Mouse (Mus musculus) kidney, embryonic 14.5 days (tissue): ENCODE measurements at regions not wholly inside any gene's neighbourhood (a gene's known extent, or its start where the extent isn't known, plus 50 kb on each side); places are given as distances from the start of the nearest gene placed in this dataset.
A peak's percentile ranks its signal among the peaks of the same experiment; 100 is the strongest.

ENCODE experiments used
- ATAC-seq: fragments of 200-750 bp; cut with Nextera tagmentation; 2 replicates; pipeline ENCODE4 v1.8.0; 2017; ENCODE audit warnings: moderate number of reproducible peaks, mild to moderate bottlenecking, moderate TSS enrichment, moderate library complexity; ENCODE audit not compliant: low FRiP score, low TSS enrichment
- H3K27ac ChIP-seq: fragments of 300-500 bp; sonication (generic); 2 replicates; pipeline ENCODE4 v1.5.1; 2014; ENCODE audit warnings: low read depth, mild to moderate bottlenecking, low read length, moderate library complexity, mixed read lengths
- H3K27me3 ChIP-seq: fragments of 300-500 bp; sonication (generic); 2 replicates; pipeline ENCODE4 v1.6.1; 2014; ENCODE audit warnings: mild to moderate bottlenecking, low read length; ENCODE audit not compliant: control insufficient read depth, insufficient read depth
- H3K36me3 ChIP-seq: fragments of 300-500 bp; sonication (generic); 2 replicates; pipeline ENCODE4 v1.6.1; 2014; ENCODE audit warnings: low read length, mixed read lengths; ENCODE audit not compliant: control insufficient read depth, insufficient read depth
- H3K4me1 ChIP-seq: fragments of 300-500 bp; sonication (generic); 2 replicates; pipeline ENCODE4 v1.6.1; 2014; ENCODE audit warnings: low read length, mixed read lengths; ENCODE audit not compliant: control insufficient read depth, insufficient read depth
- H3K4me2 ChIP-seq: fragments of 300-500 bp; sonication (generic); replicated peaks from 2 replicates; pipeline ENCODE4 v1.6.1; 2014; ENCODE audit warnings: low read depth, mild to moderate bottlenecking, low read length
- H3K4me3 ChIP-seq: fragments of 300-500 bp; sonication (generic); 2 replicates; pipeline ENCODE4 v1.5.1; 2014; ENCODE audit warnings: mild to moderate bottlenecking, low read length
- H3K9ac ChIP-seq: fragments of 300-500 bp; sonication (generic); 2 replicates; pipeline ENCODE4 v1.6.1; 2014; ENCODE audit warnings: low read depth, mild to moderate bottlenecking, low read length, moderate library complexity
- H3K9me3 ChIP-seq: fragments of 300-500 bp; sonication (generic); 2 replicates; pipeline ENCODE4 v1.6.1; 2016; ENCODE audit warnings: low read length; ENCODE audit not compliant: control insufficient read depth
- WGBS: fragments of 180-500 bp; shearing (Covaris S2); extraction: QIAGEN DNeasy Blood & Tissue Kit; methylation state at CpG from one replicate; pipeline ENCODE4 v1.1.7; 2014; 5-methylcytosine and 5-hydroxymethylcytosine counted together

DNA sequence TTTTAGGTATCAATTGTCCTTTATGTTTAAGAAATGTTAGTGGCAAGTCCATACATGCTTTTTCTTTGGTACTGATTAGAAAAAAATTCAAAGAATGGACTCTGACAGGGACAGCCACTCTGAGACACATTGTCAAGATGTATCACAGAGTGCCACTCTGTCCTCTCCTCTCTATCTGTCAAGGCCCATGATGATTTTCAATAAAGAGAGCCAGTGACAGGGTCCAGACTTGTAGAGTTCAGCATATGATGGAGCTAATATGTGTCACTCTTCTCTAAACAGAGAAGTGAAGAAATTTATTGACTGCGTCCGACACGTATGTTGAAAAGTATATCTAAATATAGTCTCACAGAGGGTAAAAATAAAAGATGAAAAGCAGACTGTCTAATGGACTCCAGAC is 672.2 kb upstream of the 4930452B06Rik start:
- H3K36me3 ChIP-seq = no peaks in the 10 kb centered on the region
- H3K4me1 ChIP-seq = no peaks in the 10 kb centered on the region
- no peaks in the 10 kb centered on the region for H3K9me3 ChIP-seq
- no peak overlapping the region for H3K27ac ChIP-seq
- H3K27me3 ChIP-seq = no peaks in the 10 kb centered on the region
- 80% methylated on average over 3 of the region's 3 CpGs for WGBS
- H3K4me3 ChIP-seq = no peak overlapping the region
- no peak overlapping the region for H3K9ac ChIP-seq
- ATAC-seq = no peak
- H3K4me2 ChIP-seq = no peak overlapping the region

GRCm38 (mm10) chr14:9337107-9337506 is 671.1 kb upstream of the 4930452B06Rik start:
- Histone ChIP-seq H3K4me3 (no peak overlapping the region), H3K9me3 (no peaks in the 10 kb centered on the region), H3K27ac (no peak overlapping the region), H3K4me1 (no peaks in the 10 kb centered on the region), H3K4me2 (no peak overlapping the region), H3K36me3 (no peaks in the 10 kb centered on the region), H3K9ac (no peak overlapping the region), H3K27me3 (no peaks in the 10 kb centered on the region)
- no peak for ATAC-seq
- 59% methylated on average over 3 of the region's 3 CpGs for WGBS

- no peak overlapping the region for H3K4me3 ChIP-seq
- no peaks in the 10 kb centered on the region for H3K4me1 ChIP-seq
- ATAC-seq = no peak
- H3K9me3 ChIP-seq = no peaks in the 10 kb centered on the region
- no peak overlapping the region for H3K27ac ChIP-seq
- no peak overlapping the region for H3K9ac ChIP-seq
- WGBS = 58% methylated on average over 3 of the region's 3 CpGs
- no peak overlapping the region for H3K4me2 ChIP-seq
- H3K27me3 ChIP-seq = no peaks in the 10 kb centered on the region
- H3K36me3 ChIP-seq = no peaks in the 10 kb centered on the region
These were observed 665.6 kb upstream of the 4930452B06Rik start for GRCm38 (mm10) chr14:9331593-9331992.

GRCm38 (mm10) chr14:9330767-9331166 is 664.7 kb upstream of the 4930452B06Rik start:
- H3K4me2 ChIP-seq = no peak overlapping the region
- H3K4me1 ChIP-seq = no peaks in the 10 kb centered on the region
- H3K9me3 ChIP-seq = no peaks in the 10 kb centered on the region
- H3K27me3 ChIP-seq = no peaks in the 10 kb centered on the region
- ATAC-seq = no peak
- no peak overlapping the region for H3K9ac ChIP-seq
- no peak overlapping the region for H3K27ac ChIP-seq
- no peak overlapping the region for H3K4me3 ChIP-seq
- H3K36me3 ChIP-seq = no peaks in the 10 kb centered on the region

GRCm38 (mm10) chr14:9329839-9330485 is 663.9 kb upstream of the 4930452B06Rik start:
- no peak overlapping the region for H3K27ac ChIP-seq
- no peaks in the 10 kb centered on the region for H3K36me3 ChIP-seq
- no peak for ATAC-seq
- 73% methylated on average over 12 of the region's 12 CpGs for WGBS
- H3K27me3 ChIP-seq = no peaks in the 10 kb centered on the region
- no peak overlapping the region for H3K4me2 ChIP-seq
- H3K9ac ChIP-seq = no peak overlapping the region
- H3K9me3 ChIP-seq = no peaks in the 10 kb centered on the region
- H3K4me3 ChIP-seq = no peak overlapping the region
- no peaks in the 10 kb centered on the region for H3K4me1 ChIP-seq

GRCm38 (mm10) chr14:9327344-9327743 is 661.3 kb upstream of the 4930452B06Rik start:
- WGBS = 79% methylated on average over 1 of the region's 1 CpGs

GRCm38 (mm10) chr14:9319842-9320241 is 653.8 kb upstream of the 4930452B06Rik start:
- Histone ChIP-seq H3K4me1 (no peaks in the 10 kb centered on the region), H3K9me3 (no peaks in the 10 kb centered on the region), H3K27me3 (no peaks in the 10 kb centered on the region), H3K4me2 (no peak overlapping the region), H3K4me3 (no peak overlapping the region), H3K36me3 (no peaks in the 10 kb centered on the region), H3K9ac (no peak overlapping the region), H3K27ac (no peak overlapping the region)
- 56% methylated on average over 4 of the region's 4 CpGs for WGBS
- no peak for ATAC-seq

More at GRCm38 (mm10) chr14:9327344-9327743, 661.3 kb upstream of the 4930452B06Rik start:
- no peak for ATAC-seq
- Histone ChIP-seq H3K4me3 (no peak overlapping the region), H3K27me3 (no peaks in the 10 kb centered on the region), H3K4me1 (no peaks in the 10 kb centered on the region), H3K36me3 (no peaks in the 10 kb centered on the region), H3K27ac (no peak overlapping the region), H3K9ac (no peak overlapping the region), H3K4me2 (no peak overlapping the region), H3K9me3 (no peaks in the 10 kb centered on the region)

GRCm38 (mm10) chr14:9318796-9319465 is 652.9 kb upstream of the 4930452B06Rik start:
- no peaks in the 10 kb centered on the region for H3K9me3 ChIP-seq
- H3K36me3 ChIP-seq = no peaks in the 10 kb centered on the region
- no peak overlapping the region for H3K27ac ChIP-seq
- H3K9ac ChIP-seq = no peak overlapping the region
- H3K4me3 ChIP-seq = no peak overlapping the region
- WGBS = 88% methylated on average over 2 of the region's 2 CpGs
- ATAC-seq = no peak
- no peaks in the 10 kb centered on the region for H3K4me1 ChIP-seq
- H3K4me2 ChIP-seq = no peak overlapping the region
- no peaks in the 10 kb centered on the region for H3K27me3 ChIP-seq

- Histone ChIP-seq H3K9me3 (no peaks in the 10 kb centered on the region), H3K36me3 (no peaks in the 10 kb centered on the region), H3K4me3 (no peak overlapping the region), H3K4me2 (no peak overlapping the region), H3K27ac (no peak overlapping the region), H3K9ac (no peak overlapping the region), H3K27me3 (no peaks in the 10 kb centered on the region), H3K4me1 (no peaks in the 10 kb centered on the region)
- peak; percentile 75; the same call in 1 of the 2 replicates for ATAC-seq
- 37% methylated on average over 3 of the region's 3 CpGs for WGBS
These were observed 649.2 kb upstream of the 4930452B06Rik start for GRCm38 (mm10) chr14:9315224-9315623.
